Mouse (Mus musculus) cortical plate, adult 2 months (tissue): ENCODE results near the gene Flcn. TPM values are rescaled to one million over a fixed set of nuclear protein-coding genes. Genes with fewer than 3 reads are reported as not detected.
A peak's percentile ranks its signal among the peaks of the same experiment; 100 is the strongest.

Experiments used
- H3K27ac ChIP-seq: fragments of 200-500 bp; 2 replicates; pipeline ENCODE4 v1.5.1; 2012; ENCODE audit warnings: low read length, control low read depth, inconsistent platforms; ENCODE audit not compliant: insufficient read depth
- H3K4me1 ChIP-seq: fragments of 200-500 bp; 2 replicates; pipeline ENCODE4 v1.6.1; 2011; ENCODE audit warnings: low read length; ENCODE audit not compliant: control insufficient read depth, insufficient read depth
- H3K4me3 ChIP-seq: fragments of 200-500 bp; 2 replicates; pipeline ENCODE4 v1.5.1; 2011; ENCODE audit warnings: mild to moderate bottlenecking, low read length, control low read depth; ENCODE audit not compliant: insufficient read depth
- CTCF ChIP-seq: fragments of 200-500 bp; IDR thresholded peaks from 2 replicates; pipeline ENCODE4 v1.5.1; 2011; ENCODE audit warnings: mild to moderate bottlenecking, control low read depth, low read length; ENCODE audit not compliant: insufficient read depth; ENCODE audit errors: extremely low read depth
- POLR2A ChIP-seq: fragments of 200-500 bp; IDR thresholded peaks from 2 replicates; pipeline ENCODE4 v1.6.1; 2011; ENCODE audit warnings: mild to moderate bottlenecking, low read length, control low read depth; ENCODE audit not compliant: insufficient read depth; ENCODE audit errors: extremely low read depth
- polyA plus RNA-seq: library from polyadenylated mRNA; depleted of rRNA; stranded (reverse); fragments of >200 nt; gene quantifications from 2 replicates; pipeline ENCODE4 v1.2.3, GENCODE M21; 2012

Gene Flcn
- polyA plus RNA-seq, 1 experiment = 51.6 TPM

DNA sequence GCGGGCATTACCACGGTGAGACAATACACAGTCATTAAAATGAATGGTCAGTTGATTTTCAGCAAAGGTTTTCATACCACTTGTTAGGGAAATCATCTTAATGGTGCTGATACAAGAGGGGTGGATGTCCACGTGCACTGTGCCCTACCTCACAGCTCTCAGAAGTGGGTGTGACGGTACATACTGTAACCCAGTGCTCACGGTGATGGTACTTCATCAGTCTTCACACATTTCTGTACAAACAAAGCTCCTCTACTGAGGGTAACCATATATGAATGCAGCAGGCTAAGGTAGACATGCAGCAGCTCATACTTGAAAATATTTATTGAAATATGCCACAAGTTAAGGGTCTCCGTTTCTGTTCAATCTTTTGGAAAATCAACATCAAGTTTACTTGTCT lies 26.2 kb downstream of the Flcn start:
- TF ChIP-seq CTCF (no peak), POLR2A (no peak)
- Histone ChIP-seq H3K27ac (no peak overlapping the region), H3K4me1 (no peaks in the 10 kb centered on the region; the same call in 1 of the 2 replicates), H3K4me3 (no peak overlapping the region)

DNA sequence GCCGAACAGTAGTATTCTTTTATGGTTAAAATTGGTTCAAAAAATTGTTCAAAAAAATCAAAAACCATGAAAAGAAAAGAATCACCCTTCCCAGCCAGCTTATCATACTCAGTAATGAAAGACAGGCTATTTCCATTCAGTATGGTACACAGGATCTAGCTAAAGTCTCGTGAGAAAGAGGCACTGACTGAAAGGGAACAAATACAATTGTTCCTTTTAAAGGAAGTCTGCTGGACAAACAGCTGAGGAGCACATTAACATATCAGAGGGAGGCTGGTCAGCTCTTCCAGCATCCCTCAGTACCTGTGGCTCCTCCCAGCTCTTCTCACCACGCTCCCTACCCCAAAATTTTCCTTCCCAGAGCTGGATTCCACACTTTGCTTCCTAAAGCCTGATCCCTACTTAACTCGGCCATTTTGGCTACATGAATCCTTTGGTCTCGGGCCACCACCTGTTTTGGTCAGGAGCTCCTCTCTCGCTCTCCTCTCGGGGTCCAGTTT lies 27.7 kb downstream of the Flcn start:
- TF ChIP-seq POLR2A (no peak), CTCF (no peak)
- no peaks in the 10 kb centered on the region; the same call in 1 of the 2 replicates for H3K4me1 ChIP-seq
- H3K4me3 ChIP-seq = no peak overlapping the region
- H3K27ac ChIP-seq = no peak overlapping the region

DNA sequence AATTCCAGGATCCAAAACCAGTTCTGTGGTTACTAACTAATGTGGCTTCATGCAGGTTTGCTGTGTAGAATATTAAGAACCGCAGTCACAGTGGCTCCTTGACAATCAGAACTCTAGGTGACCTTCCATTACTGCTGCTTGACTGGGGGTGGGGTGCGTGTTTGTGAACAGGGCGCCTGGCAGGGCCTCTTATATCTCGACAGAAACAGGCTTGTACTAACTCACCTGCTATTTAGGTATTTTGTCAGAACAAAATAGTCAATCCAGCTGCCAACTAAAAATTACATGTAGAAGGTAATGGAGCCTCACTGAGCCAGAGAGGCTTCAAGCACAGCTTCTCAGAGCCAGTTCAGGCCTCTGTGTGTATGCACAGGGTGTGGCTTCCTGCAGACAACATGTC lies 29.6 kb downstream of the Flcn start:
- no peaks in the 10 kb centered on the region for H3K4me1 ChIP-seq
- TF ChIP-seq POLR2A (no peak), CTCF (no peak)

DNA sequence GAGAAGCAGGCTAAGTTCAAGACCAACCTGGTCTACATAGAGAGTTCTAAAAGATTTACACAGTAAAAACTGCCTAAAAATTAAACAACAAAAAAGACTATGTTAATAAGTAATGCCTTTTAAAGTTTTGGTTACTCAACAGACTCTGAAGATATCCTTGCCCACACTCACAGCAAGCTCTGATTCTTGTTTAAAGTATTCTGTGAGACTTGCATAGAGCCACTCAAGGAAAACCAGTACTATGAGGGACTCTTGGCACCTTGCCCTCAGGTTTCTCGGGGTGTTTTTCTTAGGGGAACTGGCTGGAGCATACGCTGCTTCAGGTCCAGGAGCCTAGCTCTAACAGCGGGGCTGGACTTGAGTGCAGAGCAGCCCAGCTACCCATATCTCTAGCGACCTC lies 30.4 kb downstream of the Flcn start:
- Histone ChIP-seq H3K27ac (no peak overlapping the region), H3K4me1 (no peaks in the 10 kb centered on the region), H3K4me3 (no peak overlapping the region)
- TF ChIP-seq CTCF = no peak
- no peak for TF ChIP-seq POLR2A

More for the DNA sequence above, 29.6 kb downstream of the Flcn start:
- no peak overlapping the region for H3K27ac ChIP-seq
- no peak overlapping the region for H3K4me3 ChIP-seq

DNA sequence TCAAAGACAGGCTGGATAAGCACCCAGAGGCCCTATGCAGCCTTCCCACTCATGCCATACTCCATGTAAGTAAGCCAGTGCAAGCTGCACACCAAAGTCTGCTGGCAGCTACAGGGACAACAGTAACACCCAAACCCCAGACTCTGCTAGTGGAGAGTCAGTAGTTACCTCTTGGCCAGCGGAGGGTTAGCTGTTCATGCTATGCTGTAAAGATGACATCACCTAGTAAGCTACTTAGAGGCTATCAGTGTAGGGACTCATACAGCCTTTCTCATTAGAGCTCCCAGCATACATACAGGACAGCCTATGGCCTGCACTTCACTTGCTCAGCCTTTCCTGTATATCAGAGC lies 31.0 kb downstream of the Flcn start:
- TF ChIP-seq CTCF (no peak), POLR2A (no peak)
- Histone ChIP-seq H3K4me1 (no peaks in the 10 kb centered on the region), H3K27ac (no peak overlapping the region), H3K4me3 (no peak overlapping the region)

DNA sequence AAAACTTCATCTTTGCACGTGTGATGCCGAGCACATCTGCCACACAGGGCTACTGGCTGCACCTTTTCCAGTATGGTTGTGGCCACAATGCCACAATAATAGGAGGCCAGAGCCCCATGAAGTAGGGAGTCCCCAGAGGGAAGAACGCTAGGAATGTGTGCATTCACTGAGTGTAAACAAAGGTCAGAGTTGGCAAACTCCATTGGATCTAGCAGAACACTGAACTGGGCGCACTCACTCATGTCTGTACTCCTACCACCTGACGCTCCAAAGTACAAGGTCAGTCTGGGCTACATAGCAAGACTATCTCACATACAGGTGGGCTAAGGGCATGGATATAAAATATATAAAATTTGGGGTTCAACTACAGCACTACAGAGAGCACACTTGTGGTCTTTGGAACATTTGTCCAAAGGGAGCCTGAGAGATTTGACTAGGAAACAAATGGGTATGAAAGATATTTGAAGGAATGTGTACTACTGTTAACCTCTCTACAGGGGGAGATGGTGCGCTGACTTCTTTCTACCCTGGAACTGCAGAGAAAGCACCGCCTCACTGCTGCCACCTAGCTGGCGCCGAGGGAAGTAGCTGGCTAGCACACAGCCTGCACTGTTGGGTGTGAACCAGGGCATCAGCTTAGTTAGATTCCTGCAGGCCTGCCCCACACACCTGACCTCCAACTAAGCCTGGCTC lies 31.5 kb downstream of the Flcn start:
- no peak for TF ChIP-seq POLR2A
- peak; percentile 88 for TF ChIP-seq CTCF
- Histone ChIP-seq H3K4me3 (no peak overlapping the region), H3K27ac (no peak overlapping the region), H3K4me1 (no peaks in the 10 kb centered on the region)

DNA sequence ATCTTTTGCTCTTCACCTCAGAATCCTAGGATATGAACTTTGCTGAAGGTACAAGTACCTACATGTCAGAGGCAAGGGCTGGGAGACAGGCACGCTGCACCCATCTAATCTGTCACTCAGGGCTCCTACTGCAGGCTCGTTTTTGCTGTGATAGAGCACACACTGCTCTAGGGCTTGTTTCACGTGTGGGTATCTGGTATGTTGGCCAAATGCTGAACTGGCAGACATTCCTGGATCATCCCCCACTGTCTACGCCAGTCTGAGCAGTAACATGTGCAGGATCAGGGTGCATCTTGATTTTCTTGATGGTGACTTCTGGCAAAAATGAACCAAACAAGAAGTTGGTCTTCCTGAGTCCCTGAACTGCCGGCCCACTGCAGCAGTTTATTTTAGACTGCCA lies 32.6 kb downstream of the Flcn start:
- no peak overlapping the region for H3K27ac ChIP-seq
- TF ChIP-seq POLR2A (no peak), CTCF (no peak)
- no peaks in the 10 kb centered on the region for H3K4me1 ChIP-seq
- H3K4me3 ChIP-seq = no peak overlapping the region

DNA sequence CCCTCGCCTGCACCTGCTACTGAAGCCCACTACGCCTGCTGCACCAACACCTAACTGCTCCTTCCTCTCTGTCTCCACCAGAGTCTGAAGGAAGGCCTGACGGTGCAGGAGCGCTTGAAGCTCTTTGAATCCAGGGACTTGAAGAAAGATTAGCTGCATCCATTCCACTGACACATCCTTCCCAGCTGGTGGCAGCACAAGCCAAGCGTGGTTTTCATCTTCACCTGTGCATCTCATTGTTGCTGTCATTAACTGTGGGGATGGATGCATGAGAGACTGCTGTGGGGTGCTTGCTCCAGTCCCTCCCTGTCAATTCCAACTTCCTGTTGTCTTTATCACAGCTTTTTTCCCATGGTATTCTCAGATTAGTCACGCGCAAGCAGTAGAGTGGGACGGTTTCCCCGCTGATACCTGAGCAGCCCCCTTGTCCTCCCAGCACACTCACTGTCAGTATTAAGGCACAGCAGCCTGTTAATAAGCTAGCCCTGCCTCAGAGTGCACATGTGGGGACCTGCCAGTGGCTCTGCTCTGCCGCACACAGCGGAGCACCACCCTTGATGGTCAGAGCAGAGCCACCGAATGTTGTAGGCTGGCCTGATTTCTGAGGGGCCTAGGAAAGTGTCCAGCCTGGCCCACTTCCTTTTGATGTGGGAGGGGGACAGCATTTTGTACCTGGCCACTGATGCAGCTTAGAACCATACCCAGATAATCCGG lies 34.2 kb downstream of the Flcn start:
- no peak overlapping the region for H3K27ac ChIP-seq
- H3K4me3 ChIP-seq = no peak overlapping the region
- TF ChIP-seq POLR2A (no peak), CTCF (peak; percentile 26; the same call in 1 of the 2 replicates)
- H3K4me1 ChIP-seq = no peaks in the 10 kb centered on the region

DNA sequence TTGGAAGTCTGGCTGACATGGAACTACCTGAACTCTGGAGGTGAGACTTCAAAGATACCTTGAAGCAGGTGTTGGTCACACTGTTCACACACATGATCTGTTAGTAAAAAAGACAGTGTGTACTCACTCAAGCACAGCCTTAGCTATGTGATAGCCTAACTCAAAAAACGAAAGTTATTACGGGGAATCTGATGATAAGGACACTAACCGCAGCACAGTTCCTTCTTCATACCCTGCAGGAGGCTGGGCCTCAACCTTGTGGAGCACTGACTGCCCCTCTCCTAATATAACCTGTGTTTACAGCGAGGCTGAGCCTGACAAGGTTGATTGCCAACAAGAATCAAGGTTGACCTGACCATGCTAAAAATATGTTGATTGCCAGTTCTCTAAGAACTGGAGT lies 35.3 kb downstream of the Flcn start:
- TF ChIP-seq CTCF (no peak), POLR2A (no peak)

DNA sequence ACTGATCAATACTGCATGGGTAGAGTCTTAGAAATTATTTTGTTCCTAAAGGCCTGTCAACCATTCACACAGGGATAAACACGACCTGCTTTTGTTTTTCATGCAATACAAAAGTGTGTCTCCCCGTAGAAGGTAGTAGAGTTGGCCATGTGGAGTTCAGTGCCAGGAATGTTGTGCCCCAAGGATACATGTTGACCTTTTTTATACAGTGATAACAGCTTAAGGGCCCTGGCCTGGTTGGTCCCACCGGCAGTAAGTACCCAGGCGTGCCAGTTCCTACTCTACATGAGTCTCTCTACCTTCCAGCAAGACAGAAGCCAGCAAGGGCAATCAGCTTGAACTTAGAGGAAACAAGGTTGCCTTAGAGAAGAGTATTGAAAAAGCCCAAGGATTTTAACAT lies 36.9 kb downstream of the Flcn start:
- Histone ChIP-seq H3K27ac (no peak overlapping the region), H3K4me1 (no peaks in the 10 kb centered on the region), H3K4me3 (no peak overlapping the region)
- TF ChIP-seq POLR2A (no peak), CTCF (no peak)

More for the DNA sequence above, 35.3 kb downstream of the Flcn start:
- Histone ChIP-seq H3K27ac (no peak overlapping the region), H3K4me3 (no peak overlapping the region), H3K4me1 (no peaks in the 10 kb centered on the region)
